Mouse (Mus musculus) lung, postnatal 25 days (tissue): ENCODE measurements around the gene Tmem41a.

Source experiments
- DNase-seq: peaks from one replicate; pipeline ENCODE4 v3.0.0; 2022; ENCODE audit warnings: low spot score

The Tmem41a gene

DNA sequence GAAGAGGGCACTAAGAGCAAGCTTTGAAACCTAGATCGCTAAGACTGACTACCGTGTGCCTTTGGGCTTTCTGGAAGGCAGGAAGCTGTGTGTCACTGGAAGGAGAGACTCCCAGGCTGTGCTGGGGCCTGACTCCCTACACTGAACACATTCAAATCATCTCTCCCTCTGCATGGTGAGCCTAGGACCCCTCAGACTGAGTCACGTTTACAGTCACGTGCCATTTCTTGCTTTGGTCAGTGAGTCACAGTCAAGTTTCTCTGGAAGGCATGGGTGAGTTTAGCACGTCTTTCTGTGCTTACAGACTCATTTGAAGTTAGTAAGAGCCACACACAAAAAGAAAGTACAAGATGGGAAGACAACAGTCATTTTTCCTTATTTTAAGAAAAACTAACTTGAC lies 46.1 kb downstream of the Tmem41a start:
- DNase-seq, result no peak

- no peak for DNase-seq
Measured at GRCm38 (mm10) chr16:21893890-21894289, 53.5 kb downstream of the Tmem41a start.

DNA sequence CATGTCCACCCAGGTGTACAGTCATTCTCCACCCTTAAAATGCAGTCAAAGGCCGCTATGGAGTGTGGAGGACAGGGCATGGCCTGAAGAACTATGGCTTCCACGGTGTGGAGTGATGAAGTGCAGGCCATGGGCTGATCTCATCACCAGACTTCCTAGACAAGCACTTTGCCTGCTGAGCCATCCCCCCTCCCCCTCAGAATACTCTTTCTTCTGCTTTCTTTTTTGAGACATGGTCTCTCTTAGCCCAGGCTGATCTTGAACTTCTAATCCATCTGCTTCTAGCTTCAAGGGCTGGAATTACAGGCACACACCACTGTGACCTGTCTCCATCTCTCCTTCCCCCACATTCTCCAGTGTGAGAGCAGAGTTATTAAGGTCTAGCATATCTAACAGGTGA lies 59.8 kb downstream of the Tmem41a start:
- no peak for DNase-seq
